Mouse (Mus musculus) heart, postnatal 4 days (tissue): ENCODE data around the gene Chd9. TPM values are rescaled to one million over a fixed set of nuclear protein-coding genes. Genes with fewer than 3 reads are reported as not detected.

Experiments used
- DNase-seq: peaks from one replicate; pipeline ENCODE4 v3.0.0; 2021
- total RNA-seq, 2 experiments: library from RNA; stranded (reverse); gene quantifications; 2 replicates each; pipeline ENCODE4 v1.2.3; 2021

Chd9 gene
- total RNA-seq, 2 experiments from 2014 or later: 40.7 to 43.4 TPM

DNA sequence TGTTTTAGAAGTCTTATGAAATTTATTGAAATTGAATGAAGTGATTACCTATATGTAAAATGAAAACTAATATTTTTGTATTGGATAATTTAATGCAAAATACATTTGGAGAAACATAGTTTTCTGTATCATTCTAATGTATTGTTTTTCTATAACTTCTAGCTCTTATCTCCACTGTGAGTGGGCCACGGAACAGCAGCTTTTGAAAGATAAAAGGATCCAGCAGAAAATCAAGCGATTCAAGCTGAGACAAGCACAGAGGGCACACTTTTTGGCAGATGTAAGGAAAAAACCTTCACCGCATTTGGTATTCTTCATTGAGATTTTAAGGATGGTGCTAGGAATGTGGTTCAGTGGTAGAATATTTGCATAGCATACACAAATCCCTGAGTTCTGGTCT, 150.6 kb downstream of the Chd9 start:
- no peak for DNase-seq

DNA sequence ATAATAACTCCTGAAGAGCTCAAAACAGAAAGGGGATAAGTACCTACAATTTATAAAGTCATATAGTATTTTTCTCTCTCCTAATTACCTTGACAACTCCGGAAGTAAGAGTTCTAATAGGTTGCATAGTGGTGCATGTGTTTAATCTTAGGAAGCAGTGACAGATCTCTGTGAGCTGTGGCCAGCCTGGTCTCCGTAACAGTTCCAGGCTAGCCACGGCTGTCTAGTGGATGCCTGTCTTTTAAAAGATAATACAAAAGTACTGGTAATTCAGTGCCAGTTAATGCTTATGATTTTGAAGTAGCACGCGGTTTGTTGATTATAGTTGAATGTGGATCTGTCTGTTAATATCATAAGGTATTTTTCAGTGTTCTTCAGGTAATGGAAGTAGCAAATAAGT, 151.1 kb downstream of the Chd9 start:
- no peak for DNase-seq

DNA sequence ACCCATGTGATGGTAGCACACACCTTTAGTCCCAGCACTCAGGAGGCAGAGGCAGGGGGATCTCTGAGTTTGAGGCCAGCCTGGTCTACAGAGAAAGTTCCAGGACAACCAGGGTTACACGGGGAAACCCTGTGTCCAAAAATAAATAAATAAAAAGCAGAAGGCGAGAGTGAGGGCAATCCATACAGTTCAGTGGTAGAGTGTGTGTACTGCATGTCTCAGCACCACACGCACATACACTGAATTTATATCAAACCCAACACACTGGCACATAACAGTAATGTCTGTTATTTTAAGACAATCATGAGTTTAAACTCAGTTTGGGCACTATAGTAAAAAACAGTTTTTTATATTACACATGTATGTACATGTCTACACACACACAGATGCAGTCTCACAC, 153.9 kb downstream of the Chd9 start:
- no peak for DNase-seq

DNA sequence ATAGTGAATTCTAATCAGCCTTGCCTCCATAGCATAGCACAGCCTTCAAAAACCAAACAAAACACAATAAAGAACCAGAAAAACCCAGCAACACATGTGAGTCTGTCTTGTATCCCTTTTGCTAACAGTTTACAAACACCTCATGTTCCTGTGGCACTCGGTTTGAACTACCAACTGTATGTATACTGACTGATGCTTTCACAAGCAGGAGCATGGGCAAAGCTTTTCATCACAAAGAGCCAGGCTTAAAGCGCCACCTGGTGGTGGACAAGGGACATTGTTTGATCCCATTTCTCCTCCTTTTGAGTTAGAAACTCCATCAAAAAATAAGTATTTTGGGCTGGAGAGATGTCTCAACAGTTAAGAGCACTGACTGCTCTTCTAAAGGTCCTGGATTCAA, 191.6 kb downstream of the Chd9 start:
- DNase-seq: peak; percentile 75

DNA sequence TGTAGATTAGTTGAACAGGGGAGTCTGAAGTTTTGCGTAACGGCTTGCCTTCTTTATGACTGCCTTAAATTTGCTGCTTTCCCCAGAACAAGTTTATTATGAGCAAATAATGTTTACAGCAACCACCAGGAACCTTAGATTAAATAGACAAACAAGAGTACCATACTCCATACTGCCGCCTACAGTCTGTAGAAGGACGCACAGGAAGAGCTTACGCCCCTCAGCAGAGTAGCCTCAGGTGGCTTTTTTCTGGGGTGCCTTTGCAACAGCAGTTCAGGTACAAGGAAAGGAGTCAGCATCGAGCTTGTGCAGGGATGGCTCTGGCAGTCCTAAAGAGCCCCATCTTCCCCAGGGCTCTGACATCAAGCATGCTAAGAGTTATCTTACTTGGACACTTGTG, 206.3 kb downstream of the Chd9 start:
- no peak for DNase-seq

DNA sequence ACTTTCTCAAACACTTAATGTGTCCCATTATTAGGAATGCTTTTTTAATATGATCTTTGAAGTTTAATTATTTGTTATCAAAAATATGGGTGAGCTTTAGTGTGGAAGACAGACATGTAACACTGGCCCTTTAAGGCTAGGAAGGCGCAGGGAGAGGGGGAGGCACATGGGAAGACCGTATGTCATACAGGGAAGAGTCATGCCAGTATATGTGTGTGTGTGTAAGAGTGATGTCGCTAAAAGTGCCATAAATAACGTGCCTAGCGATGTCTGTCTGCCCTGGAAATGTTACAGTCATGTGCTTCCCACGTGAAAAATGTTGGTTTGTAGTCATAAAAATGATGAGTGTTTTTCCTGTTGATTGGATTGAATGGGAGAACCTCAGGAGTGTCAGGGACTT, 208.8 kb downstream of the Chd9 start:
- no peak for DNase-seq

DNA sequence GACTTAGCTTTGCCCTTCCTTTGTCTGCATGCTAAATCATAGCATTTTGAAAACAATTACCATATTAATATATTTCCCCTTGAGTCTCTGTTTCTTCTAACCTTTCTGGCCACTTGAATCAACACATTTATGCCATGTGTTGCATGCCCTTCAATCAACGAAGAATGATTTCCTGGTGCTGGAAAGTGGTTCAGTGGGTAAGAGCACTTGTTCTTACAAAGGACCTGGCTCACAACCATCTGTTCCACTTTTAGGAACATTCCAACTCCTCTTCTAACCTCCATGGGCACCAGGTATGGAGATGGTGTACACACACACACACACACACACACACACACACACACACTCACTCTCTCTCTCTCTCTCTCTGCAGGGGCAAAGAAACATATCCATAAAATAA, 210.5 kb downstream of the Chd9 start:
- DNase-seq: no peak

DNA sequence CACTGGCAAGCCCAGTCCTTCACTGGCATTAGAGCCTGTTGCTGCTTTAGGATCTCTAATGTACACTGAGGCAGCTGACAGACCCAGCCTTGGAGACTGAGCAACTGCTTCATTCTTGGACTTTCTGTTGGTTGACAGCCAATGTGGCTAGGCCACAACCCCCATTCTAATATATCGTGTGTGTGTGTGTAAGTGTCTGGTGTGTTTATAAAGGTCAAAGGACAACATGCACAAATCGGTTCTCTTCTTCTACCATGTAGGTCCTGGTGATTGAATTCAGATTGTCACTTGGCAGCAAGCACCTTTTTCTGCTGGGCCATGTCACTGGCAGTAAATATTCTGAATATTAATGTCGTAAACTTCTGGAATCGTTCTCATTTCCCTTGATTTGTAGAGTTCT, 218.2 kb downstream of the Chd9 start:
- DNase-seq: no peak

DNA sequence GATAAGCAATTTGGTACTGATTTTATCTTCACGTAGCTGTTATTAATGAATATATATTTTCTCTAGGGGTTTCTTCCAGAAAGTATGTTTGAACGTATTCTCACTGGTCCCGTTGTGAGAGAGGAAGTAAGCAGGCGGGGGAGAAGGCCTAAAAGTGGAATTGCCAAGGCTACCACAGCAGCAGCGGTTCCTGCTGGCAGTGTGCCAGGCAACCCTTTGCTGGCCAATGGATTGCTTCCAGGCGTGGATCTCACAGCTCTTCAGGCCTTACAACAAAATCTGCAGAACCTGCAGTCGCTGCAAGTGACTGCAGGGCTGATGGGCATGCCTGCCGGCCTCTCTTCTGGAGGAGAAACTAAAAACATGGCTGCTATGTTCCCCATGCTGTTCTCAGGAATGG, 222.9 kb downstream of the Chd9 start:
- DNase-seq: peak; percentile 86

DNA sequence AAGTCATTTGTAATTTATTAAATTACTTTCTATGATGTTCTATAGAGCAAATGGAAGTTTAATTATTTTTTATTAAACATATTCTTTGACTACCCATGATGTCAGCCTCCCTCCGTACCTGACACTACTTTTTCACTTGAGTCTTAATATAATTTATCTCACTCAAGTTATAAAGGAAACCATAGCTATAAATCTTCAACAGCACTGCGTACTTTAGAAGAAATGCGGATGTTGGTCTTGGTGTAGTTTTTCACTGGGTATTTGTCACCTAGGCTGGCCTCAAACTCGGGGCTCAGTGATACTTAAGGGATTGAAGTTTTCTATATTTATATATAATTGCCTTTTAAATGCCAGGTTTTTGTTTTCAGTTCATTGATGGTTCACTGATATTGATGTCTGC, 226.3 kb downstream of the Chd9 start:
- no peak for DNase-seq

DNA sequence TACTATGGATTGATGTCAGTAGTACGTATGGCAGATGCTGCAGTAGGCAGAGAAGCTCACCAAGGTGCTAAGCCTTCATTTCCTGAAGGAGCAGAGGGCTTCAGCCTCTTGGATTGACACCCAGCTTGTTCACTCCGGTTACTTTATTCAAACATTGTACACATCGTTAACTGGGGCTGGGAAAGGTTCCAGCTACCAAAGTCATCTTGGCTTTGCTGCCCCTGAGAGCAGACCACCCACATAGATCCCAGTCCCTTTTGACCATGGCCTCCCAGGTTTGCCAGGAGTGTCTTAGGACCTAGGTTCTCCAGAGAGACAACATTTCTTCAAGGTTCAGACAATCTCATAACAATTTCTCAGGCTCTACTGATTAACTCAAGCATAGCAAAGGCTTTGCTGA, 228.7 kb downstream of the Chd9 start:
- no peak for DNase-seq

DNA sequence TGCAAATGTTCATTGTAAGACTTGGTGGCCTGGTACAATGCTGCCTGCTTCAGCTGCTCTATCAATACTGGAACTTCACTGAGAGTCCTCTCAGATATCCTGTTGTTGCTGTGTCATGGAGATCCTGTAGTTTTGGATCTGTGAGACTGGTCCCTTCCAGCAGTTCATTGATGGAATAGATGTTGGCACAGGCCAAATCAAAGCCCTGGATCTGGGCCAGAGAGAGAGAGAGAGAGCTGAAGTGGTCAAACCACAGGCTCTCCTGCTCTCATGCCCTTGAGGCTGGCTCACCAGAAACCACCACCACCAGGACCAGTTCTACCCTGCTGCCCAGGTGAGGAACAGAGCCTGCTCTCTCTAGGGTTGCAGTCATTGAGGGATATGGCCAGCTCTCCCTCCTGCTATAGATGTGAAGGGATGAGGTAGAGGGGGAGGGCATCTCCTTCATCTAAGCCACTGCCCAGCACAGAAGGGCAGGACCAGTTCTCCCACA, 231.0 kb downstream of the Chd9 start:
- no peak for DNase-seq

DNA sequence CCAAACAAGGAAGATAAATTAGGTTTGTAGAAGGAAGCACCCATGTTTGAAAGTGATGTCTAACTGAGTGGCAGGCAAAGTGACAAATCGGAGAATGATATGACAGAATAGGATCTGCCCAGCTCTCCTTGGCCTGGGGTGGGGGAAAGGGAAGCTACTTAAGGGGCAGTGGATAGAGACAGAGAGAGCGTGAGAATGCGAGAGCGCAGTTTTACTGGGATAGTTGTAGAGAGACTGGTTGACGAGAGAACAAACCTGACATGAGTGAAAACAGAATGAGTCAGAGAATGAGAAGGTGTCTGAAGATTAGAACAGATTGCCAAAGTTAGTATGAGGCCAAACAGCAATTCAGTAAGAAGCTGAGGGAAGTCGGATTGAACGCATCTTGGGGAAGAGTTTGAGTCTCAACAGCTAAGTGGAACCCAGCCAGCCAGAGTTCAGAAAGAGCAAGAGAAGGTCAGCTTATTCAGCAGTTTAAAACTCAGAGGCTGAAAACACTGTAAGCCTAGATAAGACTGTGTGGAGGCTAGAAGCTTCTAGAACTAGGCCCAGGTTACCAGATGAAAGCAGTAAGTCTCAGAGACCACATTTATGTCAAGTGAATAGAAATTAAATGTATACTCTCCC, 231.8 kb downstream of the Chd9 start:
- no peak for DNase-seq

DNA sequence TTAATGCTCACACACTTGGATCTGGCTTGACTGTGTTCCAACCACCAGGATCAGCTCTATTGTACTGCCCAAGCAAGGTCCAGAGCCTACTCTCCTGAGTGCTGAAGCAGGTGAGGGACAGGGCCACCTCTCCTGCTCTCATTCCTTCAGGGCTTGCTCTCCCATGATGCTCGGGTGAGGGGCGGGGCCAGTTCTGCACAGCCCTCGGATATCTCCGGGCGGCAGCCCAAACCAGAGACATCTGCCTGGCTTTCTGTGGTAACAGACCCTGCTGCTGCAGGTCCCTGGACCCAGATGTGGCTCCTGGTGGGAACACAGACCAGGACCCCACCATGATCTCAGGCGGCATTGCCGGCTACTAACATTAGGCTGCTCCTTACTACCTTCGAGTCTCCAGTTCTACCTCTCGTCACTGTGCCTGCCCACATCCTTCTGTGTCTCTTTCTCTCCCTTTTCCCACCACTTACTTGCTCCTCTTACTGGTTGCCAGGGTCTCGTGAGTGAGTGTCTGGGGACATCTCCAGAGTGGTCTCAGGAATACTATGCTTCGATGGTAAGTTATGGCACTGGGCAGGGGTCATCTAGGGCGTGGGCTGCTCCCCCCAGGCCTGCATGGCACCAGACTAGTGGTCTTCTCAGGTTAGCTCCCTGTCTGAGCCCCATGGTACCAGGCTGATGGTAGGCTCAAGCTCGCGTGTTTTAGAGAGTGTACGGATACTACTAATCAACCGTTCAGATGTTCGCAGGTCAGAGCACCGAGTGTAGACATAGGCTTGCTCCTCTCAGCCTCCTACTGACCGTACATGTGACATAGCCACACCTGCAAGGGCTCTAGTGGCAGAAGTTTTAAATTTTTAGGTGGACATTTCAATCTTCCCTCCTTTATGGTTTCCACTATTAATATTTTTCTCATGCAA, 232.7 kb downstream of the Chd9 start:
- DNase-seq: peak; percentile 17

DNA sequence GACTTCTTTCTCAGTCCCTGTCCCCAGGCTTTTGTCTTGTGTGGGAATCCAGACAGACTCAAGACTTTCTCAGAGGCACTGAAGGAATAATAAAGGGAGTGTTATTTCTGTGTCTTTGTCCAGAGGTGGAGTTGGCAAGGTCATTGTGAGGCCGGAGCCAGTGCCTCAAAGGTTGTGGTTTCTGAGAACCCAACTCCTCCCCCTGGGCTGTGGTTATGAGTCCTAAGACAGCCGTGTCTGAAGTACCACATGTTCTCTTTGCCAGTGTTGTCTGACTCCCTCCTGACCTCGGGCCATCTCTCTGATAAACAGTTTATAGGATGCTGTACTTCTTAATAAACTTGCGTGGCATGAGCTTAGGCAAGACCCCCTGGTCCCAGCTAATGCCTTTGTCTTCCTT, 237.0 kb downstream of the Chd9 start:
- no peak for DNase-seq

DNA sequence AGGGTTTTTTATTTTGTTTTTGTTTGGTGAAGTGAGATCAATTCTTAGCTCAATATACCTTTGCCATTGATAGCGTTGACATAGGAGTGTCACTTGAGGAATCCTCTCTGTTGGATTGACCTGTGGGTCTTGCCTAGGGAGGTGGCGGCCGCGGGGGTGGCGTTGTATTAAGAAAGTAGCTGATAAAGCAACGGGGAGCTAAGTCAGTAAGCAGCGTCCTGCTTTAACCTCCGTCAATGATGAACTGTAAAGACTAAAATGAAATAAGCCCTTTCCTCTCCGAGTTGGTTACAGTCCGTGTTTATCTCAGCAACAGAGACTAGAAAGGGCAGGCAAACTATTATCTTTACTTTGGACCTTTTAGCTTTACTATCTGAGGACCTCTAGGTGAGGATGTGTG, 241.3 kb downstream of the Chd9 start:
- peak; percentile 19 for DNase-seq

DNA sequence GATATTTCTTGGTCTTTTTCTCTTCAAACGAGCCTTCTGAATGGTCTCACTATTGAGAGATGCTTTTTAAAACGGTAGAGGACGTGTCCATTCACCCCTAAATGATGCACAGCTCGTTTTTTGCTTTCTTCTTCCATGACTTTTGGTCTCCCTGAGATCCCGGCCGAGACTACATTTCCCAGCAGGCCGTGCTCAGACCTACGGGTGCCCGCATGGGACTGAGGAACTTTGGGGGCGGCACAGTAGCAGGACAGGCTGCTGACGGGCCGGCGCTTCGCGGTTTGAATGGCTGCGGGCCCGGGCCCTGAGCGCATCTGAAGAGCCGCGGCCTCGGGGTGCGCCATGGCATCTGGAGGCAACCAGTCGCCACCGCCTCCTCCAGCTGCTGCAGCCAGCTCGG, 241.7 kb downstream of the Chd9 start, which contains the start of gene Rbl2:
Gene Rbl2 (plus strand): TSS at position 224 of the 400 bp plus-strand sequence.
- DNase-seq: peak; percentile 95

DNA sequence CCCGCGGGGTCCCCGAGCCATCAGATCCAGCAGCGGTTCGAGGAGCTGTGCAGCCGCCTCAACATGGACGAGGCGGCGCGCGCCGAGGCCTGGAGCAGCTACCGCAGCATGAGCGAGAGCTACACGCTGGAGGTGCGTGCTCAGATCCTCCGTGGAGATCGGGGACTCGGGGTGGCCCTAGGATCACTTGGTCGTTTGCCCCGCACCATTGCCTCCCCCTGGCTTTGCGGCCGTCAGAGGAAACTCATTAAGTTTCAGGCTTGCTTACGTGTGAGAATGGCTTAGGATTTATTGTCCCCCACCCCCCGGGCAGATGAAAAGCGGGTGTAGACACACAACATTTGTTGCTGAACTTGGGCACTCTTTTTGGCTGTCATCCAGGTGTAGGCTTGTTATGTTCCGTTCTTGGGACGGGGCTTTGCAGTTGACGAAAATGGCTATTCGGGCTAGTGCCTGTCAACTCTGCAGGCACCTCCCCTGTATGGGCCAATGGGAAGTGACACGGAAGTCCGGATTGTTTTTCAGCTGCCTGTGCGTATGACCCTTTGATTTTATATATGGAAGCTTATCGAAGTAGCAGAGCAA, 242.2 kb downstream of the Chd9 start:
- peak; percentile 81 for DNase-seq

DNA sequence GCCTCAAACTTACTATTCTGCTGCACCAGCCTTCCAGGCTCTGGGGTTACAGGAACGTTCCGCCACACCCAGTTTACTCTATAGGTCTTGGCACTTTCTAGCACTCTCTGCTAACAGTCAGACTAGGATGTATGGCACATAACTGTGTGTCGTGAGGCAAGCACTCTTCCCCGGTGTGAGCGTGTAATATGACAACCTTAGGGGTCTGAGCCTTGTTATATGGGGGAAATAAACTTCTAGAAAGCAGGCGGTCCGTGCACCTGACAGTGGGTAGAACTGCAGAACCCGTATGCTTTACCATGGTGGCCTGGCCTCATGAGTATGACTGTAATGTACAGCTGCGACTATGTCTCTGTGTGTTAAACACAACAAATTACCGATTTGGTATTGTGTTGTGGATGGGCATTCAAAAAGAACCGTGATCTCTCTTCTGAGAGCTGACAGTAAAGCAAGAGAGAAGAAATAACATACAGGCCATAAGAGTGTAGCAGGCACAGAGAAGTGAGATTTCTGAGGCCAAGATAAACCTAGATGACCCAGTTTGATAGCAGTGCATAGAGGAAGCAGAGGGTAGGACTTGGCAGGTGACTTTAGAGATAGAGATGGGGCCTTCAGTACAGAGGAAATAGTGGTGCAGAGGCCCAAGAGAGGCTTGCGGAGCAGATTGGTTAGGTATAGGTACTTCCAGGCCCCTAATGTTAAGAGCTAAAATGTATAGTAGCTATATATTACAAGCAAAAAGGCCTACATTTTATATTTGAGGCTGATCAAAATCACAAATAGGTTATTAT, 249.1 kb downstream of the Chd9 start:
- no peak for DNase-seq

DNA sequence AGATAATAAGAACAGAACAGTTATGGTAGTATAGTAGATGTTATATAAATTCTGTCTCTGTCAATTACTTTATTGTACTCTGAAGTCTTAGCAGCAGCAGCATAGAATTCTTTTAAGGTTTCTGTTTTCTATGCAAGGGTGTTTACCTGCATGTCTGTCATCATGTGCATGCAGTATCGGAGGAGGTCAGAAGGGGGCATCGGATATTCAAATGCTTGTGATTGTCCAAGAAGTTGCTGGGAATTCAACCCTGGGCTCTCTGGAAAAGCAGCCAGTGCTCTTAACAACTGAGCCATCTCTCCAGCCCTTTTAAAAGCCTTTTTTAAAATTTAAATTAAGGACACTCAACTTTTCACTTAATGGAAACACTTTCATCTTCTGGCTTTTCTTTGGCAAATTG, 251.5 kb downstream of the Chd9 start:
- no peak for DNase-seq

DNA sequence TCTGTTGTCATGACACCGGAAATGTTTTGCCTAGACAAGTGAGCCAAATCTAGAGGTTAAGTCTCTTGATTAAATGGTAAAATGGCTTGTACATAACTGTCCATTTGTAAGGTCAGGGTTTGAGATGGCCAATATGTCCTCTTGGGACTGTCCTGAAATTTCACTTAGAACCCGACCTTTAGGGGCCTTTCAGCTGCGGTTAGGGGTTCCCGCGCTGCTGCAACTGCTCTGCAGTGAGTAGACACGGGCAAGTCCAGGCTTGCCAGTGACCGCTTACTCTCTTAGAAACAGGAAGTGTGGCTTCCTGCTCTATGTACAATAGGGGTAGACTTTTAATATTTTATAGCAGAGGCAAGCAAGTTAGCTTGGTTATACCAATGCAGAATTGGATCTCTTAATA, 253.8 kb downstream of the Chd9 start:
- DNase-seq: no peak

DNA sequence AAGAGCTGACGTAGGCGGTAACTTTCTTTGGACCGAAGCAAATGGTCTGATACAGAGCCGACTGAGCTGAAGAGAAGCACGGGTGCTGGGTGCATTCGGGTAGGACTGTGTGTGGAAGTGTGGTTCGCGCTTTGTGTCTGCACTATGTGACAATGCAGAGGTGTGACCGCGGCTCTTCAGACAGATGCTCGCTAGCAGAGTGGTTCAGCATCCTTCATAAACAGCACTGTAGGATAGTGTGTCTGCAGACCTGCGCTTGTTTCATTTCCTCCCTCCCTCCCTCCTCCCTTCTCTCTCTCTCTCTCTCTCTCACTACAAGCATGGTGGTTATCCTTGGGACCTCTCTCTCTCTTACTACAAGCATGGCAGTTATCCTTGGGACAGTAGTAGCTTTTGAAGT, 254.3 kb downstream of the Chd9 start:
- DNase-seq: no peak

DNA sequence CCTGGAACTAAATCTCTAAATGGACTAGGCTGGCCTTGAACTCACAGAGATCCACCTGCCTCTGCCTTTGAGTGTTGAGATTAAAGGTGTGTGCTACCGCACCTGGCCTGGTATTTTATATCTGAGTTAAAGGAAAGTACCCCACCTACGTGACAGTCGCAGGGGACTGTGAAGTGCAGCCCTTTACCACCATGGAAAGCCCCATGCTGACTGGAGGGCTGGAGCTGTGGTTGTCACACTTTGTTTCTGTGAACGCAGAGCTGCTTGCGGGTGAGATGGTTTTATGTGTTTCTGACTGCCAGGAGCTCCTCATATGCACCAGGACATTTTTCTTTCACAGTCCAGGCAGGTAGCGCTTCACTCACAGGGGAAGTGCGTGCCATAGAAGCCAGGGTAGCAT, 260.3 kb downstream of the Chd9 start:
- no peak for DNase-seq
